Mouse (Mus musculus) T-helper 17 cell (primary cell): Measurements from ENCODE around the gene Dguok.

ENCODE experiments used
- in situ Hi-C, 2 experiments: fragments of 300-600 bp; cut with MboI, MseI; formaldehyde crosslinking; loops; 1 replicate in 1 of 2; 2 replicates in 1 of 2; pipeline ENCODE4 v1.15.1; 2025; ENCODE audit warnings: high pct_unique_total_duplicates in 2 of 2

Dguok gene

DNA sequence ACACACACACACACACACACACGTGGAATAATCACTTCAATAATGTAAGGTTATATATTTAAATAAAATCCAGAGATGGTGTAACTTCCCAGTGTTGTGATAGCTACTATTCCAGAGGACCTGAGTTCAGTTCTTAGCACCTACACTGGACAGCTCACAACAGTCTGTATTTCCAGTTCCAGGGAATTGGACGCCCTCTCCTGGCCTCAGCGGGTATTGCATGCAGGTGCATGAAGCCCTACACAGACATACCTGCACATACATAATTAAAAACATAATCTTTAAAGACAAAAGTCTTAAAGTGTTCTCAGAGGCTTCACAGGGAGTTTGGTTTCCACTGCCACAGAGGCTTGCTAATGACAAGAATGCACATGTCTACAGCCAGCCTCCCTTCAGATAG is 6.3 kb downstream of the Dguok start:
- in situ Hi-C loops, result no loop called here

- in situ Hi-C loops, result no loop called here
Measured at GRCm38 (mm10) chr6:83499078-83499477, 7.7 kb downstream of the Dguok start.

- in situ Hi-C loops, result no loop called here
Measured at GRCm38 (mm10) chr6:83496753-83497710, 9.7 kb downstream of the Dguok start.

GRCm38 (mm10) chr6:83496009-83496752 is 10.6 kb downstream of the Dguok start:
- in situ Hi-C loops, result no loop called here

- in situ Hi-C loops, result no loop called here
Measured at GRCm38 (mm10) chr6:83490622-83491021, 16.1 kb downstream of the Dguok start.

- in situ Hi-C loops, result loop anchor here in 1 of 2 experiments (10.0 kb wide), 1 partner anchor 1043 kb away; no protein-coding TSS in a partner anchor
Measured at GRCm38 (mm10) chr6:83488200-83488599, 18.6 kb downstream of the Dguok start.

- in situ Hi-C loops, result loop anchor here in 1 of 2 experiments (10.0 kb wide), 1 partner anchor 1042 kb away; no protein-coding TSS in a partner anchor
Measured at GRCm38 (mm10) chr6:83487298-83487697, 19.5 kb downstream of the Dguok start.

DNA sequence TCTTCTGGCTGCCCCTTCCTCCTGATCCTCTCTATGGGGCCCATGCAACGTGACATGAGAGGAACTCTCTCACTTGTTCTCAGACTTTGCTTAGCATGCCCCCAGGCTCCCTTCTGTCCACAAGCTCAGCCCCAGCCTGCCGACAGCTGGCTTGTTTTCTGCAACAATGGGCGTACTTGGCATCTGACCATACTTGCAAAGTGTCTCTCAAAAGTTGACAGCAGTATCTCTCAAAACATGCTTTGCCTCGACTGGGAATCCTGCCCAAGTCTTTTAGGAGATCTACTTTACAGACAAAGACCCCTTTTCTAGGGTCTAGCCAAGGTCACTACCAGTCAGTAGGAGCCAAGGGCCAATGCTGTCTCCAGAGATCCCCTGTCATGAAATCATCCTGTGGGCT is 20.9 kb downstream of the Dguok start:
- in situ Hi-C loops, result loop anchor here in 1 of 2 experiments (10.0 kb wide), 1 partner anchor 1041 kb away; no protein-coding TSS in a partner anchor

- in situ Hi-C loops, result loop anchor here in 1 of 2 experiments (10.0 kb wide), 1 partner anchor 1039 kb away; no protein-coding TSS in a partner anchor
Measured at GRCm38 (mm10) chr6:83483776-83484175, 23.0 kb downstream of the Dguok start.

- in situ Hi-C loops, result loop anchor here in 1 of 2 experiments (10.0 kb wide), 1 partner anchor 1038 kb away; no protein-coding TSS in a partner anchor
Measured at GRCm38 (mm10) chr6:83482418-83483085, 24.2 kb downstream of the Dguok start.

- in situ Hi-C loops, result loop anchor here in 1 of 2 experiments (10.0 kb wide), 1 partner anchor 1035 kb away; no protein-coding TSS in a partner anchor
Measured at GRCm38 (mm10) chr6:83480019-83480655, 26.6 kb downstream of the Dguok start.

DNA sequence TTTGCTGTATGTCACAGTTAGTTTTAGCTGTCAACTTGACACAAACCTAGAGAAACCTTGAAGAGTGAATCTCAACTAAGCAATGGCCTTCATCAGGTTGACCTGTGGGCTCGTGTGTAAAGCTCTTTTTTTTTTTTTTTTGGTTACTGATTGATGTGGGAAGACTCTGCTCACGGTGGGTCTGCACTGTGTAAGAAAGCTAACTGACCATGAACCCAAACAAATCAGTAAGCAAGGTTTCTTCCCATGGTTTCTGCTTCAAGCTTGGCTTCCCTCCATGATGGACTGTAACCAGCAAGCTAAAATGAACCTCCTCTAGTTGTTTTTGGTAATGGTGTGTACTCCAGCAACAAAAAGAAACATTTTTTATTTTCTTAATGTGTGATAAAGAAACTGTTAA is 27.6 kb downstream of the Dguok start:
- in situ Hi-C loops, result loop anchor here in 1 of 2 experiments (5.0 kb wide), 1 partner anchor 88 kb away; no protein-coding TSS in a partner anchor

GRCm38 (mm10) chr6:83478628-83479027 is 28.1 kb downstream of the Dguok start:
- in situ Hi-C loops, result loop anchor here in 1 of 2 experiments (5.0 kb wide), 1 partner anchor 89 kb away; no protein-coding TSS in a partner anchor

GRCm38 (mm10) chr6:83478217-83478616 is 28.6 kb downstream of the Dguok start:
- in situ Hi-C loops, result loop anchor here in 1 of 2 experiments (5.0 kb wide), 1 partner anchor 89 kb away; no protein-coding TSS in a partner anchor

DNA sequence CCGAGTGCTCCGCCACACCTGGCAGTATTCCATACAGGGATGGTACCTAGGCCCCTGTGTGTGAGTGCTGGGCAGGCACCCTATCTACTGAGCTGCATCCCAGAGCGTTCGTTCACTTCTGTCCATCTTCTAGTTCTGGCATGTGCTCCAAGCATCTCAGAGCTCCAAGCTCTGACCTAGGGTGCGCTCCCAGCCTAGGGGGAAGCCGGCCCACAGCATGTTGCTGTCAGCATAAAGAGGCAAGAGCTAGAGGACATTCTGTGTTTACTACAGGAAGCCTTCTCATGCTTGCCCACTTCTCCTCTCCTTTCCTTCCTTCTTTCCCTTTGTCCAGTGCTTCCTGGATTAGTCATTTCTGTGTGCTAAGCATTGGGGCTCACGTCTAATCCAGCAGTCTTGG is 31.3 kb downstream of the Dguok start:
- in situ Hi-C loops, result loop anchor here in 1 of 2 experiments (5.0 kb wide), 1 partner anchor 92 kb away; no protein-coding TSS in a partner anchor

- in situ Hi-C loops, result loop anchor here in 1 of 2 experiments (5.0 kb wide), 1 partner anchor 34 kb away; the partner anchor contains the start of gene Dguok
Measured at GRCm38 (mm10) chr6:83473240-83473639, 33.5 kb downstream of the Dguok start.

- in situ Hi-C loops, result loop anchor here in 1 of 2 experiments (5.0 kb wide), 1 partner anchor 36 kb away; the partner anchor contains the start of gene Dguok
Measured at GRCm38 (mm10) chr6:83471739-83472138, 35.0 kb downstream of the Dguok start.

- in situ Hi-C loops, result no loop called here
Measured at GRCm38 (mm10) chr6:83464011-83464410, 42.8 kb downstream of the Dguok start.

DNA sequence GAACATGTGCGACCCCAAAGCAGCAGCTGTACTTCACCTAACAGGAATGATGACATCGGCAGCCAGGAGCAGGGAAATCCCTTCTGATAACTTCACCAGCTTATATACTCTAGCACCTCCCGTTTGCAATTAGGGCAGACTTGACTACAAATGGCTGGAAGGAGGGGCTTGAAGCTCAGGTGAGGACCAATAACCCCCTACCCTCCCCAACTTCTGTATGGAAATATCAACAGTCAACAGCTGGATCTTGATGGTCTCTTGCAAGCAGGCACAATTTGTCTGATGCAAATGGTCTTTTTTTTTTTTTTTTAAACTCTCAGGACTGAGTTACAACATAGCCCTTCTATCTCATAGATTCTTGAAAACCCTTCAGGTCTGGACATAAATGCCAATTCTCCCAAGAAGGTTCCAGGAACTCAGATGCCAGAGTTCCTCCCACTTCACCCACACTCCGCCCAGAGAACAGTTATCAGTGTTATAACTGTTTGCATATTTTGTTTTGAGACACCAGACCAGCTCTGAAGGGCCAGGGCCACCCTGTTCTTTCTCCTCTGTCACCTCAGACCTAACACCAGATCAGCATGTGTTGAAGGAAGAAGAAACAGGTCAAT is 47.6 kb downstream of the Dguok start, which contains the start of gene Tet3:
Tet3 (minus strand) TSS at position 51 of the 611 bp plus-strand sequence.
- in situ Hi-C loops, result no loop called here
